Mouse (Mus musculus): ENCODE measurements around the gene Klra7. TPM values are rescaled to one million over a fixed set of nuclear protein-coding genes. Genes with fewer than 3 reads are reported as not detected.
"Not testable (repeated sequence)": the region's sequence is repeated elsewhere in the genome, so short reads cannot be mapped to it uniquely, and the experiment has no call there.

The Klra7 gene
- total RNA-seq (2021): not detected
- long read RNA-seq, experiment 1: 0 reads
- long read RNA-seq, experiment 2: 0 reads

GRCm38 (mm10) chr6:130233222-130233621, at the start of gene Klra7:
Gene Klra7, minus strand, starts transcription at chr6:130233322.
- DNase-seq: no peak

- DNase-seq: not testable (repeated sequence)
Observed at GRCm38 (mm10) chr6:130281828-130282227, 48.7 kb upstream of the Klra7 start, which contains the start of gene Klra10. Gene Klra10, minus strand, starts transcription at chr6:130281928.

DNA sequence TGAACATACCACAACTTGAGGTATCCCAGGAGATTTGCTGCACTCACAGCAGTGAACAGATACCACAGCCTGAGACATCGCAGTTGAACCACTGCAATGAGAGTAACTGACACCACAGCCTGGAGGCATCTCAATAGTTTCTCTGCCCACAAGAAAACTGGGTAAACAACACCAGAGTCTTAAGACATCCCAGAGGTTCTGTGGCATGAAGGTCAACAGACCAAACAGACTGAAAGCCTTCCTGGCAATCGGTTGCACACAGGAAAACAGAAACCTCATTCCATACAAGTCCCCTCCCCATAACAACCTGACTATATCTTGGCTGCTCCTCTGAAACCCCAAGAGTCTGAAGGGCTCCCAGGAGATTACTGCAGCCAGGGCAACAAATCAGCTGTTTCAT, 22.2 kb upstream of the Klra7 start:
- no peak for DNase-seq

DNA sequence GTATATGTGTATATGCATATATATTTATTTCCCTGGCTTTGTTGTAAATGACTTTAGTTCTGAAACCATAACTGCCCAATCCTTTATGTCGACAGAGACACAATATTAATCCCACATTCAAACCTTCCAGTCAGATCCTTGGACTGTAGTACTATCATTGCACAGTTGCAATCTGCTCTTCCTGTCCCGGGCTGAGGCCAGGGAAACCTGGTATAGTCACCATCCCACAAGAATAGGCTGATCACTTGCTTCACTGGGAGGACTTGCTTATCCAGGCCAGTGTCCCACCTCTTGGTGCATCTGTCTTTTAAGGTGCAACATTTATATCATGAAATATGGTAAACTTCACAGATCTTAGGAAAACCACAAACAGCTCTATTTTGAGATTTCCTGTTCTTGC, 4.4 kb upstream of the Klra7 start:
- no peak for DNase-seq

DNA sequence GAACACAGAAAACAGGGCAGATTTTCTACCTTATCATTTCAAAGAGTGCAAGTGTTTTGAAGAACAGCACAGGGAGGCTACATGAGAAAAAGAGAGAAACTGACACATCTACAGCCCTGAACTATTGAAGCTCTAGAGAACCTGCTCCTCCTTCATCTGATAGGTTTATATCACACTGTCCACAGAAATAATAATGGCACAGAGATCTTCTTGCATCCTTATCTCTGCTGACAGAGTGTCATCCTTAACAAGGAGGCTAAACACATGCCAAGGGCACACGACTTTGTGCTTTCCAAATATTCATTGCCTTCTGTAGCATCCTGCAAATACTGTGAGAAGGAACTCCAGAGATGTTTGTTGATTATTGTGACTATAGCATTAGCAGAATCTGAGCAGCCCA, 3.5 kb upstream of the Klra7 start:
- no peak for DNase-seq

- DNase-seq: not testable (repeated sequence)
Observed at GRCm38 (mm10) chr6:130197453-130197852, 35.7 kb downstream of the Klra7 start.

DNA sequence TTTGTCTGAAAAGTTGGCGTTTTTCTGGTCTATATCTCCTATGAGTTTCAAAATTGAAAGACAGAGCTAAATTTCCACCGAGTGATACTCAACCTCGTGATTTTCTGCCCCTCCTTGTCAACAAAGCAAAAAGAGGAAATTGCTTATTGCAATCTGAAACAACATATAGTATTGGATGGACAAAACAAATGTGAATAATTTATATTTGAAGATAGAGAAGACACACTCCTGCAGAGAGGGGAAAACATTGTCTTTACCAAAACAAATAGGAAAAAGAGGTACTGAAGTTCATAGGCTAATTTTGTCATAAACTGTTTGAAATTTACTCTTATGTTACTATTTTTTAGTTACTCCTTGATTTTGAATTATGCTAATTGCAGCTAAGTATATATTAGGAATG, 40.1 kb downstream of the Klra7 start, which contains the start of gene Klra9:
TSS of gene Klra9 (minus strand) at position 101 of the 400 bp plus-strand sequence.
- DNase-seq: not testable (repeated sequence)

Other genes with a start within 250 kb of the Klra7 start
- gene Klra6, start 206.4 kb downstream of the Klra7 start, total RNA-seq (2021): not detected
- not detected for gene Klra4, start 166.1 kb downstream of the Klra7 start, total RNA-seq (2021)
- not detected for gene Klra8, start 103.4 kb downstream of the Klra7 start, total RNA-seq (2021)
- not detected for gene Klra9, start 40.2 kb downstream of the Klra7 start, total RNA-seq (2021)
- gene Klra10, start 48.6 kb upstream of the Klra7 start, total RNA-seq (2021): not detected
- not detected for gene Klra3, start 104.3 kb upstream of the Klra7 start, total RNA-seq (2021)
- gene Klra1, start 153.6 kb upstream of the Klra7 start, total RNA-seq (2021): not detected

All from gastrocnemius, postnatal 10 days (tissue).